Mouse (Mus musculus): Measurements from ENCODE around the gene Ost4.
"Not testable (repeated sequence)": the region's sequence is repeated elsewhere in the genome, so short reads cannot be mapped to it uniquely, and the experiment has no call there.

The Ost4 gene

GRCm38 (mm10) chr5:30908426-30909299, 1.1 kb upstream of the Ost4 start:
- in situ Hi-C loops (cut with MboI; ENCODE audit: low sequenced_read_pairs), result no loop called here

- in situ Hi-C loops (cut with MboI; ENCODE audit: low sequenced_read_pairs), result no loop called here
These were observed 5.7 kb downstream of the Ost4 start for GRCm38 (mm10) chr5:30901860-30902259.

- in situ Hi-C loops (cut with MboI; ENCODE audit: low sequenced_read_pairs), result no loop called here
These were observed 17.2 kb downstream of the Ost4 start for GRCm38 (mm10) chr5:30890375-30890774.

GRCm38 (mm10) chr5:30889088-30889754, 18.4 kb downstream of the Ost4 start:
- in situ Hi-C loops (cut with MboI; ENCODE audit: low sequenced_read_pairs), result no loop called here

GRCm38 (mm10) chr5:30888337-30889087, 19.1 kb downstream of the Ost4 start, which contains the start of gene Agbl5:
Gene Agbl5, plus strand, starts transcription at chr5:30888694.
- in situ Hi-C loops (cut with MboI; ENCODE audit: low sequenced_read_pairs), result no loop called here

- in situ Hi-C loops (cut with MboI; ENCODE audit: low sequenced_read_pairs), result no loop called here
These were observed 19.7 kb downstream of the Ost4 start for GRCm38 (mm10) chr5:30887858-30888336.

GRCm38 (mm10) chr5:30887331-30887761, 20.2 kb downstream of the Ost4 start:
- in situ Hi-C loops (cut with MboI; ENCODE audit: low sequenced_read_pairs), result no loop called here

- in situ Hi-C loops (cut with MboI; ENCODE audit: low sequenced_read_pairs), result no loop called here
These were observed 20.9 kb downstream of the Ost4 start for GRCm38 (mm10) chr5:30886731-30887130.

GRCm38 (mm10) chr5:30886209-30886608, 21.4 kb downstream of the Ost4 start:
- in situ Hi-C loops (cut with MboI; ENCODE audit: low sequenced_read_pairs), result no loop called here

- in situ Hi-C loops (cut with MboI; ENCODE audit: low sequenced_read_pairs), result not testable (repeated sequence)
These were observed 25.7 kb downstream of the Ost4 start for GRCm38 (mm10) chr5:30881839-30882238.

GRCm38 (mm10) chr5:30879347-30879943, 28.1 kb downstream of the Ost4 start:
- in situ Hi-C loops (cut with MboI; ENCODE audit: low sequenced_read_pairs), result no loop called here

GRCm38 (mm10) chr5:30878616-30879015, 29.0 kb downstream of the Ost4 start:
- in situ Hi-C loops (cut with MboI; ENCODE audit: low sequenced_read_pairs), result no loop called here

GRCm38 (mm10) chr5:30874365-30874764, 33.2 kb downstream of the Ost4 start:
- in situ Hi-C loops (cut with MboI; ENCODE audit: low sequenced_read_pairs), result no loop called here

- in situ Hi-C loops (cut with MboI; ENCODE audit: low sequenced_read_pairs), result no loop called here
These were observed 35.0 kb downstream of the Ost4 start for GRCm38 (mm10) chr5:30872574-30872973.

- in situ Hi-C loops (cut with MboI; ENCODE audit: low sequenced_read_pairs), result no loop called here
These were observed 37.5 kb downstream of the Ost4 start for GRCm38 (mm10) chr5:30870131-30870406.

GRCm38 (mm10) chr5:30869405-30870130, 38.0 kb downstream of the Ost4 start:
- in situ Hi-C loops (cut with MboI; ENCODE audit: low sequenced_read_pairs), result no loop called here

GRCm38 (mm10) chr5:30868981-30869380, 38.6 kb downstream of the Ost4 start:
- in situ Hi-C loops (cut with MboI; ENCODE audit: low sequenced_read_pairs), result no loop called here

- in situ Hi-C loops (cut with MboI; ENCODE audit: low sequenced_read_pairs), result no loop called here
These were observed 39.9 kb downstream of the Ost4 start, which contains the start of gene Tmem214 for GRCm38 (mm10) chr5:30867712-30868111. Gene Tmem214, plus strand, starts transcription at chr5:30868012.

- in situ Hi-C loops (cut with MboI; ENCODE audit: low sequenced_read_pairs), result no loop called here
These were observed 40.7 kb downstream of the Ost4 start for GRCm38 (mm10) chr5:30866871-30867270.

GRCm38 (mm10) chr5:30864322-30864721, 43.3 kb downstream of the Ost4 start:
- in situ Hi-C loops (cut with MboI; ENCODE audit: low sequenced_read_pairs), result no loop called here
